Mouse (Mus musculus) heart, adult 2 months (tissue): Measurements from ENCODE around the gene Psg20. TPM values are rescaled to one million over a fixed set of nuclear protein-coding genes. Genes with fewer than 3 reads are reported as not detected.
"Not testable (repeated sequence)": the region's sequence is repeated elsewhere in the genome, so short reads cannot be mapped to it uniquely, and the experiment has no call there.

Source experiments
- DNase-seq, 2 experiments: peaks; one replicate each; pipeline ENCODE4 v3.0.0; 2021
- H3K27ac ChIP-seq: fragments of 200-600 bp; 2 replicates; pipeline ENCODE4 v1.8.1; 2022
- H3K27me3 ChIP-seq: fragments of 200-500 bp; 2 replicates; pipeline ENCODE4 v1.6.1; 2012; ENCODE audit warnings: mild to moderate bottlenecking, low read length, inconsistent platforms, mixed read lengths; ENCODE audit not compliant: control insufficient read depth, insufficient read depth
- H3K36me3 ChIP-seq: fragments of 200-500 bp; 2 replicates; pipeline ENCODE4 v1.6.1; 2012; ENCODE audit warnings: low read length, inconsistent platforms; ENCODE audit not compliant: control insufficient read depth, insufficient read depth
- H3K4me1 ChIP-seq: fragments of 200-500 bp; 2 replicates; pipeline ENCODE4 v1.6.1; 2011; ENCODE audit warnings: low read length; ENCODE audit not compliant: control insufficient read depth, insufficient read depth
- H3K4me3 ChIP-seq: fragments of 200-600 bp; 2 replicates; pipeline ENCODE4 v1.8.1; 2022
- H3K79me2 ChIP-seq: fragments of 200-500 bp; replicated peaks from 2 replicates; pipeline ENCODE4 v1.6.1; 2012; ENCODE audit warnings: mild to moderate bottlenecking, inconsistent platforms, low read length, moderate library complexity, mixed read lengths; ENCODE audit not compliant: control insufficient read depth, insufficient read depth
- H3K9ac ChIP-seq: fragments of 200-500 bp; 2 replicates; pipeline ENCODE4 v1.6.1; 2012; ENCODE audit warnings: low read depth, mild to moderate bottlenecking, control low read depth, inconsistent platforms, low read length, mixed read lengths
- CTCF ChIP-seq: fragments of 200-600 bp; IDR thresholded peaks from 2 replicates; pipeline ENCODE4 v1.8.1; 2022; ENCODE audit warnings: antibody characterized with exemption, mild to moderate bottlenecking, moderate library complexity
- EP300 ChIP-seq: fragments of 200-500 bp; IDR thresholded peaks from 2 replicates; pipeline ENCODE4 v1.6.1; 2011; ENCODE audit warnings: low read depth, low read length, control low read depth; ENCODE audit not compliant: insufficient read depth
- POLR2A ChIP-seq: fragments of 200-500 bp; IDR thresholded peaks from 2 replicates; pipeline ENCODE4 v1.6.1; 2011; ENCODE audit warnings: mild to moderate bottlenecking, low read depth, low read length, control low read depth; ENCODE audit not compliant: insufficient read depth
- WGBS: fragments of 180-500 bp; shearing (Covaris S2); methylation state at CpG from one replicate; pipeline ENCODE4 v1.1.7; 2018; 5-methylcytosine and 5-hydroxymethylcytosine counted together
- intact Hi-C: fragments of 180-260 bp; cut with DNase I; formaldehyde crosslinking; loops from one replicate; pipeline ENCODE4 v1.15.1; 2025
- long read RNA-seq: library from polyadenylated mRNA; stranded (forward); transcript quantifications from one replicate; pipeline ENCODE4 v2.0.0, GENCODE M21; 2021
- polyA plus RNA-seq: library from polyadenylated mRNA; depleted of rRNA; stranded (reverse); fragments of >200 nt; gene quantifications from 2 replicates; pipeline ENCODE4 v1.2.3, GENCODE M21; 2012; rRNA removed
- total RNA-seq, 2 experiments: library from RNA; stranded (reverse); gene quantifications; 2 replicates each; pipeline ENCODE4 v1.2.3; 2021

Gene Psg20
- total RNA-seq: not detected
- not detected in 2 replicates for polyA plus RNA-seq
- long read RNA-seq: 0 reads

- no peak within 1 kb of the TSS for H3K4me3 ChIP-seq
- H3K4me1 ChIP-seq: no peaks in the 10 kb centered on the region
- TF ChIP-seq POLR2A: no peak
- no peak for TF ChIP-seq EP300
- no peak for TF ChIP-seq CTCF
- H3K36me3 ChIP-seq: no peaks in the 10 kb centered on the region
- intact Hi-C loops: no loop called here
- no peaks in the 10 kb centered on the region for H3K27me3 ChIP-seq
- H3K9ac ChIP-seq: no peak within 1 kb of the TSS
- WGBS: 48% methylated on average over 2 of the region's 2 CpGs
- no peak within 1 kb of the TSS for H3K27ac ChIP-seq
- H3K79me2 ChIP-seq: no peaks in the 10 kb centered on the region
- no peak for DNase-seq
Measured at GRCm38 (mm10) chr7:18686085-18686484, at the start of gene Psg20. Gene Psg20, minus strand, starts transcription at chr7:18686185.

- H3K27ac ChIP-seq: no peak overlapping the region
- H3K79me2 ChIP-seq: no peaks in the 10 kb centered on the region
- H3K36me3 ChIP-seq: no peaks in the 10 kb centered on the region
- WGBS: 89% methylated on average over 1 of the region's 1 CpGs
- H3K27me3 ChIP-seq: no peaks in the 10 kb centered on the region
- no peak for DNase-seq
- no peak for TF ChIP-seq EP300
- no peak for TF ChIP-seq CTCF
- TF ChIP-seq POLR2A: no peak
- no peaks in the 10 kb centered on the region for H3K4me1 ChIP-seq
- intact Hi-C loops: no loop called here
- H3K9ac ChIP-seq: no peak overlapping the region
- no peak overlapping the region for H3K4me3 ChIP-seq
Measured at GRCm38 (mm10) chr7:18734451-18734850, 48.5 kb upstream of the Psg20 start.

GRCm38 (mm10) chr7:18733111-18733510 is 47.1 kb upstream of the Psg20 start:
- intact Hi-C loops: no loop called here
- no peak for TF ChIP-seq POLR2A
- TF ChIP-seq EP300: no peak
- TF ChIP-seq CTCF: no peak
- DNase-seq: no peak

GRCm38 (mm10) chr7:18728391-18728790 is 42.4 kb upstream of the Psg20 start:
- TF ChIP-seq CTCF (no peak), EP300 (no peak), POLR2A (no peak)
- 54% methylated on average over 1 of the region's 1 CpGs for WGBS

More at GRCm38 (mm10) chr7:18733111-18733510, 47.1 kb upstream of the Psg20 start:
- H3K27ac ChIP-seq: no peak overlapping the region
- H3K79me2 ChIP-seq: no peaks in the 10 kb centered on the region
- H3K27me3 ChIP-seq: no peaks in the 10 kb centered on the region
- no peaks in the 10 kb centered on the region for H3K4me1 ChIP-seq
- no peak overlapping the region for H3K9ac ChIP-seq
- no peak overlapping the region for H3K4me3 ChIP-seq
- H3K36me3 ChIP-seq: no peaks in the 10 kb centered on the region

GRCm38 (mm10) chr7:18725931-18726330 is 39.9 kb upstream of the Psg20 start:
- DNase-seq: peak in 1 of 2 experiments; percentile 10
- intact Hi-C loops: loop anchor here (2.0 to 5.0 kb wide), 2 partner anchors 56 to 65 kb away; no protein-coding TSS in a partner anchor

More at GRCm38 (mm10) chr7:18728391-18728790, 42.4 kb upstream of the Psg20 start:
- Histone ChIP-seq H3K27me3 (no peaks in the 10 kb centered on the region), H3K36me3 (no peaks in the 10 kb centered on the region), H3K9ac (no peak overlapping the region), H3K27ac (no peak overlapping the region), H3K79me2 (no peaks in the 10 kb centered on the region), H3K4me1 (no peaks in the 10 kb centered on the region), H3K4me3 (no peak overlapping the region)
- intact Hi-C loops: loop anchor here (5.0 kb wide), 1 partner anchor 54 kb away; no protein-coding TSS in a partner anchor
- DNase-seq: peak in 1 of 2 experiments; percentile 1

GRCm38 (mm10) chr7:18724001-18724400 is 38.0 kb upstream of the Psg20 start:
- no peak overlapping the region for H3K9ac ChIP-seq
- no peak overlapping the region for H3K4me3 ChIP-seq
- TF ChIP-seq CTCF (no peak), EP300 (no peak), POLR2A (no peak)
- no peaks in the 10 kb centered on the region for H3K4me1 ChIP-seq
- intact Hi-C loops: loop anchor here (2.0 kb wide), 1 partner anchor 67 kb away; no protein-coding TSS in a partner anchor
- H3K27ac ChIP-seq: no peak overlapping the region
- H3K79me2 ChIP-seq: no peaks in the 10 kb centered on the region
- H3K27me3 ChIP-seq: no peaks in the 10 kb centered on the region
- DNase-seq: no peak
- WGBS: 77% methylated on average over 6 of the region's 6 CpGs
- H3K36me3 ChIP-seq: no peaks in the 10 kb centered on the region

More at GRCm38 (mm10) chr7:18725931-18726330, 39.9 kb upstream of the Psg20 start:
- not testable (repeated sequence) for H3K36me3 ChIP-seq, H3K79me2 ChIP-seq, H3K9ac ChIP-seq, H3K4me1 ChIP-seq, H3K27me3 ChIP-seq, H3K4me3 ChIP-seq, H3K27ac ChIP-seq
